Mouse (Mus musculus) cerebellum, adult 2 months (tissue): ENCODE data around the gene Tnf.

Source experiments
- CTCF ChIP-seq: fragments of 200-500 bp; IDR thresholded peaks from 2 replicates; pipeline ENCODE4 v1.5.1; 2011; ENCODE audit warnings: low read depth, mild to moderate bottlenecking, control low read depth, low read length, moderate library complexity, borderline replicate concordance; ENCODE audit not compliant: insufficient read depth
- POLR2A ChIP-seq: fragments of 200-500 bp; IDR thresholded peaks from 2 replicates; pipeline ENCODE4 v1.6.1; 2011; ENCODE audit warnings: low read length, control low read depth, borderline replicate concordance; ENCODE audit not compliant: insufficient read depth

DNA sequence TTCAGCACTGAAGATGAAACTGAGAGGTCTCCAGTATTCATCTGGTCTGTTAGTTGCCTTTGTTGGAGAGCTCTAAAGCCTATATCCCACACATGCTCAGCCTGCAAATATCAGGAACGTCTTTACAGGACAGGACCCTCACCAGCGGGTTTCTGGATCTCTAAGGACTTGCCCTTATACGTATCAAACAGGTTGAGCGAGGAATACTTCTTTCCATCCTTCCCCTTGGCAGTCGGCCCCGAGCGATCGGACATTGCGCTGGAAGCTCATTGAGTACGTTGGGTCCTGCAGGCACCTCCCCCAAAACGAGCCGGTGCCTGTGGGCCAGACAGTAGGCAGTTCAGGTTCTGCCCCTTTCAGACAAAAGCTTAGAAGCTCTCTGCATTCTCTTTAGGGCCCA lies 39.1 kb downstream of the Tnf start:
- no peak for TF ChIP-seq CTCF
- TF ChIP-seq POLR2A = no peak
